Mouse (Mus musculus): ENCODE measurements around the gene Igsf23.
"Not testable (repeated sequence)": the region's sequence is repeated elsewhere in the genome, so short reads cannot be mapped to it uniquely, and the experiment has no call there.

Gene Igsf23

GRCm38 (mm10) chr7:19950589-19950988 is at the start of gene Igsf23:
Gene Igsf23 (minus strand): TSS chr7:19950756.
- DNase-seq (ENCODE audit: low read depth, low spot score): peak; percentile 37

GRCm38 (mm10) chr7:19996721-19997120 is 46.2 kb upstream of the Igsf23 start:
- DNase-seq (ENCODE audit: low read depth, low spot score): peak; percentile 53

- DNase-seq (ENCODE audit: low read depth, low spot score): not testable (repeated sequence)
Observed at GRCm38 (mm10) chr7:19991165-19991564, 40.6 kb upstream of the Igsf23 start, which contains the start of gene Nlrp9b. Gene Nlrp9b (plus strand): TSS chr7:19991465.

- DNase-seq (ENCODE audit: low read depth, low spot score): no peak
Observed at GRCm38 (mm10) chr7:19971516-19971915, 21.0 kb upstream of the Igsf23 start.

GRCm38 (mm10) chr7:19970196-19970595 is 19.6 kb upstream of the Igsf23 start:
- no peak for DNase-seq (ENCODE audit: low read depth, low spot score)

- DNase-seq (ENCODE audit: low read depth, low spot score): peak; percentile 57
Observed at GRCm38 (mm10) chr7:19969541-19970090, 19.1 kb upstream of the Igsf23 start.

GRCm38 (mm10) chr7:19969106-19969505 is 18.6 kb upstream of the Igsf23 start:
- DNase-seq (ENCODE audit: low read depth, low spot score): no peak

GRCm38 (mm10) chr7:19964985-19965579 is 14.5 kb upstream of the Igsf23 start, which contains the start of gene Ceacam20:
Gene Ceacam20 (plus strand): TSS chr7:19965412.
- DNase-seq (ENCODE audit: low read depth, low spot score): no peak

GRCm38 (mm10) chr7:19962423-19962822 is 11.9 kb upstream of the Igsf23 start:
- DNase-seq (ENCODE audit: low read depth, low spot score): no peak

- DNase-seq (ENCODE audit: low read depth, low spot score): peak; percentile 86
Observed at GRCm38 (mm10) chr7:19956341-19956781, 5.8 kb upstream of the Igsf23 start.

- no peak for DNase-seq (ENCODE audit: low read depth, low spot score)
Observed at GRCm38 (mm10) chr7:19955861-19956260, 5.3 kb upstream of the Igsf23 start.

- DNase-seq (ENCODE audit: low read depth, low spot score): no peak
Observed at GRCm38 (mm10) chr7:19953054-19953453, 2.5 kb upstream of the Igsf23 start.

GRCm38 (mm10) chr7:19952320-19952986 is 1.9 kb upstream of the Igsf23 start:
- no peak for DNase-seq (ENCODE audit: low read depth, low spot score)

GRCm38 (mm10) chr7:19949996-19950395 is 560 bp downstream of the Igsf23 start:
- DNase-seq (ENCODE audit: low read depth, low spot score): no peak

GRCm38 (mm10) chr7:19948956-19949355 is 1.6 kb downstream of the Igsf23 start:
- no peak for DNase-seq (ENCODE audit: low read depth, low spot score)

- no peak for DNase-seq (ENCODE audit: low read depth, low spot score)
Observed at GRCm38 (mm10) chr7:19945821-19946515, 4.6 kb downstream of the Igsf23 start.

GRCm38 (mm10) chr7:19945201-19945600 is 5.4 kb downstream of the Igsf23 start:
- no peak for DNase-seq (ENCODE audit: low read depth, low spot score)

- DNase-seq (ENCODE audit: low read depth, low spot score): no peak
Observed at GRCm38 (mm10) chr7:19944709-19945108, 5.8 kb downstream of the Igsf23 start.

- DNase-seq (ENCODE audit: low read depth, low spot score): no peak
Observed at GRCm38 (mm10) chr7:19940256-19940655, 10.3 kb downstream of the Igsf23 start.

- no peak for DNase-seq (ENCODE audit: low read depth, low spot score)
Observed at GRCm38 (mm10) chr7:19939555-19940235, 10.9 kb downstream of the Igsf23 start.

GRCm38 (mm10) chr7:19937229-19937821 is 13.2 kb downstream of the Igsf23 start:
- DNase-seq (ENCODE audit: low read depth, low spot score): peak; percentile 64

Measured in ES-CJ7 (cell line).